Mouse (Mus musculus) embryonic facial prominence, embryonic 10.5 days (tissue): ENCODE measurements around the gene Sox30. TPM values are rescaled to one million over a fixed set of nuclear protein-coding genes. Genes with fewer than 3 reads are reported as not detected.
A peak's percentile ranks its signal among the peaks of the same experiment; 100 is the strongest.

Source experiments
- DNase-seq: peaks from one replicate; pipeline ENCODE4 v3.0.0-alpha.2; 2017; ENCODE audit warnings: low spot score
- H3K27ac ChIP-seq: fragments of 300-500 bp; sonication (generic); replicated peaks from 2 replicates; pipeline ENCODE4 v1.5.1; 2016; ENCODE audit warnings: mild to moderate bottlenecking
- H3K27me3 ChIP-seq: fragments of 300-500 bp; sonication (generic); replicated peaks from 2 replicates; pipeline ENCODE4 v1.6.1; 2016; ENCODE audit warnings: low read depth, mild to moderate bottlenecking; ENCODE audit not compliant: poor library complexity, severe bottlenecking
- H3K36me3 ChIP-seq: fragments of 300-500 bp; sonication (generic); replicated peaks from 2 replicates; pipeline ENCODE4 v1.6.1; 2016; ENCODE audit warnings: mild to moderate bottlenecking, moderate library complexity
- H3K4me1 ChIP-seq: fragments of 300-500 bp; sonication (generic); 2 replicates; pipeline ENCODE4 v1.6.1; 2016
- H3K4me3 ChIP-seq: fragments of 300-500 bp; sonication (generic); 2 replicates; pipeline ENCODE4 v1.5.1; 2016; ENCODE audit warnings: mild to moderate bottlenecking, moderate library complexity
- H3K9me3 ChIP-seq: fragments of 300-500 bp; sonication (generic); 2 replicates; pipeline ENCODE4 v1.6.1; 2016; ENCODE audit warnings: mild to moderate bottlenecking
- WGBS: fragments of 180-500 bp; shearing (Covaris S2); methylation state at CpG from one replicate; pipeline ENCODE4 v1.1.7; 2016; 5-methylcytosine and 5-hydroxymethylcytosine counted together
- polyA plus RNA-seq: library from polyadenylated mRNA; unstranded; fragments of >200 nt; fragmentation: Nextera tagmentation; extraction: Ambion mirVana; gene quantifications from 2 replicates; pipeline ENCODE4 v1.2.1, GENCODE M21; 2016

The Sox30 gene
- polyA plus RNA-seq: 0.12 and 0.13 TPM in 2 replicates

DNA sequence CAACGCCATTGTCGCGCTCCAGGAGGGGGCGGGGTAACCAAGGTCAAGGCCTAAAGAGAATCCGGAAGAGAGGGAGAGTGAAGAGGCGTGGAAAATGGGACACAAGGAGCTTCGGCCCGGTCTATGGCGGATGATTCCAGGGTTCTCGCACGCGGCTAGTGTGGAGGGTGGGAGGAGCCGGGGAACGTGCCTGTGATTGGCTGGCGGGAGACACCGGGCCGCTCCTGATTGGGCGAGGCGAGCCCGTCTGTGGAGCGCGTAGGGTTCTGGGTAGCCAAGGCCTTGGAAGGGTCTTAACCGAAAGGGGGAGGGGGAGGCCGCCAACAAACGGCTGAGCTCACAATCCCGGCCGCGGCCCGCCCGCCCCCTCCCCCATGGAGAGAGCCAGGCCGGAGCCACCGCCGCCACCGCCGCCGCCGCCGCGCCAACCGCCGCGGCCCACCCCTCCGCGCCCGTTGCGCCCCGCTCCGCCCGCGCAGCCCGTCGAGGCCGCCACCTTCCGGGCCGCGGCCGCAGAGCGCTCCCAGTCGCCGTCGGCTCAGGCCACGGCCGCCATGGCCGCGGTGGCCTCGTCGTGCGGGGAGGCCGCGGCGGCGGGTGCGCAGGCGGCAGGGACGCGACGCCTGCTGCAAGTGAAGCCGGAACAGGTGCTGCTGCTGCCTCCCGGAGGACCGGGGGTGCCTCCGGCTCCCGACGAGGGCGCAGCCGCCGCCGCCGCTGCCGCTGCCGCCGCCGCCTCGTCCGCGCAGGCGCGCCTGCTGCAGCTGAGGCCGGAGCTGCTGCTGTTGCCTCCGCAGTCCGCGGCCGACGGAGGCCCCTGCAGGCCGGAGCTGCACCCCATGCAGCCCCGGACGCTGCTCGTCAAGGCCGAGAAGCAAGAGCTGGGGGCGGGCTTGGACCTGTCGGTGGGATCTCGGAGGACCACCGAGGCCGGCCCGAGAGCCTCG lies at the start of gene Sox30:
Gene Sox30 (plus strand): TSS at position 365 of the 947 bp plus-strand sequence.
- Histone ChIP-seq H3K27me3 (peaks cover 32% of the 10 kb centered on the region), H3K9me3 (peaks cover 6% of the 10 kb centered on the region), H3K4me3 (peak within 1 kb of the TSS; percentile 68), H3K4me1 (peaks cover 13% of the 10 kb centered on the region), H3K36me3 (no peaks in the 10 kb centered on the region), H3K27ac (peak within 1 kb of the TSS; percentile 87)
- peak; percentile 84 for DNase-seq
- WGBS: 7% methylated on average over 115 of the region's 115 CpGs

DNA sequence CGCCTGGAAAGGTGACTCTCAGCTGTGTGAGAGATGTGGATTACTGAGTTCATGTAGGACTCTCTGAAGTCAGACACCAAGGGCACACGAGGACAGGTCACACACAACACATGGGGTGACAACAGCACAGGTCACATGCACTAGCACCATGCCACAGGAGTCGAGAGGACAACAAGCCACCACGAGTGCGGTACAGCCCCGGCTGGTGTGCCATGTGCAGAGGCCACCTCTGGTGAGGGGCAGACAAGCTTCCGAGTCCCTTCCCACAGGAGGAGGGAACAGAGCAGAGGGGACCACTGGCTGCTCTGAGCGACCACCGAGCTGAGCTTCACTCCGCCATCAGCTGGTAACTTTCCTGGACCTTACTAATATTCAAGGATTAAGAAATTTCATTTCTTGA lies 47.3 kb upstream of the Sox30 start:
- WGBS: 94% methylated on average over 10 of the region's 10 CpGs
- Histone ChIP-seq H3K27ac (no peak overlapping the region), H3K27me3 (no peaks in the 10 kb centered on the region), H3K36me3 (peaks cover 89% of the 10 kb centered on the region), H3K4me3 (no peak overlapping the region), H3K4me1 (no peaks in the 10 kb centered on the region), H3K9me3 (no peaks in the 10 kb centered on the region)
- DNase-seq: no peak

DNA sequence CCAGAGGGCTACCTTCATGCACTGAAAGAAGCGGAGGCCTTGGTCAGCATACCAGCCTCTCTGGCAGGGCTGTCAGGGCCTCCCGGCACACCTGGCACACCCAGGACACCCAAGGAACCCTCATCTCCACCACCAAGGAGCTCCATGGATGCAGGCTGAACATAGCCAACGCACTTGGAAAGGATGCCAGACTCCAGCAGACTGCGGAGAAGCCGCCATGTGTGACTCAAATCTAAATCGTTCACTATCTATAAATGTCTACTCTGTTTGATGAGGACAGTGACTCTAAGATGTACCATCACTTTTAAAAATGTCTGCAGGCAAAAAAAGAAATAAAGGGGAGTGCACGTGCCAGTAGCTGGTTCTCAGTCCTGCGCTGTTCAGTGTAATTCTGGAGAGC lies 42.6 kb upstream of the Sox30 start:
- no peaks in the 10 kb centered on the region for H3K4me1 ChIP-seq
- no peak for DNase-seq
- H3K27me3 ChIP-seq: no peaks in the 10 kb centered on the region
- no peak overlapping the region for H3K4me3 ChIP-seq
- no peak overlapping the region for H3K27ac ChIP-seq
- no peaks in the 10 kb centered on the region for H3K9me3 ChIP-seq
- peaks cover 64% of the 10 kb centered on the region for H3K36me3 ChIP-seq
- 97% methylated on average over 8 of the region's 8 CpGs for WGBS

- WGBS: 93% methylated on average over 8 of the region's 8 CpGs
- no peak for DNase-seq
- no peak overlapping the region for H3K4me3 ChIP-seq
- H3K27me3 ChIP-seq: no peaks in the 10 kb centered on the region
- peaks cover 12% of the 10 kb centered on the region for H3K4me1 ChIP-seq
- H3K36me3 ChIP-seq: peaks cover 49% of the 10 kb centered on the region
- no peaks in the 10 kb centered on the region for H3K9me3 ChIP-seq
- H3K27ac ChIP-seq: no peak overlapping the region
Observed at GRCm38 (mm10) chr11:45938917-45939316, 41.2 kb upstream of the Sox30 start.

DNA sequence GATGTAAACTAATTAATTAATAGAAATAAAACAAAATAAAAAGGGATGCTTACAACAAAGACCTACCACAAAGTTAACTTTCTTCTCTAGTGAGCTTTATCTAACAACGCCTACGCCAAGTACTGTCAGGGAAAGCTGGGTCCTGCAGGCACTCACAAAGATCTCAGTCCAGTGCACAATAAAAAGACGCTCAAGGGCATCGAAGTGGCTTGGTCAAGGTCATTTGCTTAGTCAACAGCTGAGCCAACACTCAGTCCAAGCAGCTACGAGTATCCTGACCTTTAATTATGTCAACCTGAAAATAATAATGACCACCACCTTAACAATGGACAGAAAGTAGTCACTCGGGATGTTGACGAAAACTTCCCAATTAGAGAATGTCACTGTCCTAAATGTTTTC lies 37.8 kb upstream of the Sox30 start:
- Histone ChIP-seq H3K4me1 (peaks cover 14% of the 10 kb centered on the region), H3K9me3 (no peaks in the 10 kb centered on the region), H3K27ac (no peak overlapping the region), H3K27me3 (no peaks in the 10 kb centered on the region), H3K4me3 (no peak overlapping the region), H3K36me3 (peaks cover 16% of the 10 kb centered on the region)
- no peak for DNase-seq
- 88% methylated on average over 7 of the region's 7 CpGs for WGBS

- H3K9me3 ChIP-seq: no peaks in the 10 kb centered on the region
- H3K4me1 ChIP-seq: peaks cover 14% of the 10 kb centered on the region
- H3K36me3 ChIP-seq: peaks cover 18% of the 10 kb centered on the region
- WGBS: 74% methylated on average over 7 of the region's 7 CpGs
- peak overlapping the region; percentile 96 for H3K4me3 ChIP-seq
- no peaks in the 10 kb centered on the region for H3K27me3 ChIP-seq
- H3K27ac ChIP-seq: no peak overlapping the region
- no peak for DNase-seq
Observed at GRCm38 (mm10) chr11:45943108-45943705, 36.9 kb upstream of the Sox30 start.

GRCm38 (mm10) chr11:45943891-45944642 lies 36.0 kb upstream of the Sox30 start:
- Histone ChIP-seq H3K9me3 (no peaks in the 10 kb centered on the region), H3K4me1 (peaks cover 14% of the 10 kb centered on the region), H3K27me3 (no peaks in the 10 kb centered on the region), H3K36me3 (peaks cover 25% of the 10 kb centered on the region), H3K4me3 (peak overlapping the region; percentile 96), H3K27ac (peak overlapping the region; percentile 94)
- DNase-seq: peak; percentile 51
- under 1% methylated on average over 49 of the region's 49 CpGs for WGBS

DNA sequence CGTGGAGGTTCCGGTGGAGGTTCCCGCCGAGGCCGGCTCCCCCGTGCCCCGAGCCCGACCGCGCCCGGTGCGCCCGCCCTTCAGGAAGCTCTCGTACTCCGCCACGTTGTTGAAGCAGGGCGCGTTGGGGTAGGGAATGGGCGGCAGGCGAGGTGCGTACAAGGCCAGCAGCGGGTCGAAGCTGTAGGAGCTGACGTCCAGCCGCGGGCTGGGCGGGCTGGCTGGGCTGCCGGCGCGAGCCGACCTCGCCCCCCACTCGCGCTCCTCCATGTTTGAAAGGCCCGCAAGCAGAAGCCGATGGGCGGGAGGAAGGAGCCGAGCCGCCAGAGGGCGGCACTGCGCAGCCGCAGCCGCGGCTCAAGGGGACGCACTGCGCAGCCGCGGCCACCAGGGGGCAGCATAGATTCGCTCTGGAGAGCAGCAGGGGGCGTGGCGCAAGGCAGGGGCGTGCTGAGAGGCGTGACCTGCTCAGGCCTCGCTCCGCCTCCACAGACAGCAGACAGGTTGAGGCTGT lies 35.4 kb upstream of the Sox30 start, which contains the start of gene Lsm11:
Gene Lsm11 (minus strand): TSS at position 293 of the 514 bp plus-strand sequence.
- Histone ChIP-seq H3K36me3 (peaks cover 31% of the 10 kb centered on the region), H3K4me3 (peak within 1 kb of the TSS; percentile 96), H3K27me3 (no peaks in the 10 kb centered on the region), H3K4me1 (peaks cover 14% of the 10 kb centered on the region), H3K27ac (peak within 1 kb of the TSS; percentile 94), H3K9me3 (no peaks in the 10 kb centered on the region)
- WGBS: under 1% methylated on average over 55 of the region's 55 CpGs
- DNase-seq: peak; percentile 98

- no peaks in the 10 kb centered on the region for H3K27me3 ChIP-seq
- H3K9me3 ChIP-seq: no peaks in the 10 kb centered on the region
- no peak overlapping the region for H3K4me3 ChIP-seq
- no peak for DNase-seq
- peaks cover 14% of the 10 kb centered on the region for H3K4me1 ChIP-seq
- no peak overlapping the region for H3K27ac ChIP-seq
- H3K36me3 ChIP-seq: peaks cover 43% of the 10 kb centered on the region
- 87% methylated on average over 4 of the region's 4 CpGs for WGBS
Observed at GRCm38 (mm10) chr11:45946796-45947195, 33.3 kb upstream of the Sox30 start.

DNA sequence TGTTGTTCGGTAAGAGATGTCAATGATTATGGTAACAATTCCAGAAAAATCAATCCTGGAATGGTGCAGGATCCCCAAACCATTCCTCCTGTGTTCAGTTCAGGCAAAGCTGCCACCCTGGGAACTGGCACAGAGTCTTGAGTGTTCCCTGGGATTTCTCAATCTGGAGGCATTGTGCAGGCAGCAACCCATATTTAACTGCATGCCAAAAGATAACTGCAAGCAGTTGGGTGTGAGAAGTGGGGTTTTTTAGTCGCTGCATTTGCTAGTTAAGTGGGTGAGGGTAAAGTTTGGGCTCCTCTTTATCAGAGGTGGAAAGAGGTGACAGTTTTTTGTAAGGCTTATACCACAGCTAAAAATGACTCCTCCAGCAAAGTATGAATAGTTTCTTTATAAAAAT lies 32.6 kb upstream of the Sox30 start:
- Histone ChIP-seq H3K4me1 (peaks cover 14% of the 10 kb centered on the region), H3K27ac (no peak overlapping the region), H3K4me3 (no peak overlapping the region), H3K27me3 (no peaks in the 10 kb centered on the region), H3K36me3 (peaks cover 44% of the 10 kb centered on the region), H3K9me3 (no peaks in the 10 kb centered on the region)
- DNase-seq: no peak
- 86% methylated on average over 2 of the region's 2 CpGs for WGBS

- Histone ChIP-seq H3K4me1 (peaks cover 9% of the 10 kb centered on the region; the same call in 1 of the 2 replicates), H3K27ac (peak within 1 kb of the TSS; percentile 85), H3K27me3 (no peaks in the 10 kb centered on the region), H3K4me3 (peak within 1 kb of the TSS; percentile 78), H3K9me3 (no peaks in the 10 kb centered on the region), H3K36me3 (peaks cover 26% of the 10 kb centered on the region)
- DNase-seq: peak; percentile 92
- WGBS: under 1% methylated on average over 32 of the region's 32 CpGs
Observed at GRCm38 (mm10) chr11:45955127-45955627, 24.9 kb upstream of the Sox30 start, which contains the start of gene Thg1l. Thg1l (minus strand) TSS chr11:45955494.

DNA sequence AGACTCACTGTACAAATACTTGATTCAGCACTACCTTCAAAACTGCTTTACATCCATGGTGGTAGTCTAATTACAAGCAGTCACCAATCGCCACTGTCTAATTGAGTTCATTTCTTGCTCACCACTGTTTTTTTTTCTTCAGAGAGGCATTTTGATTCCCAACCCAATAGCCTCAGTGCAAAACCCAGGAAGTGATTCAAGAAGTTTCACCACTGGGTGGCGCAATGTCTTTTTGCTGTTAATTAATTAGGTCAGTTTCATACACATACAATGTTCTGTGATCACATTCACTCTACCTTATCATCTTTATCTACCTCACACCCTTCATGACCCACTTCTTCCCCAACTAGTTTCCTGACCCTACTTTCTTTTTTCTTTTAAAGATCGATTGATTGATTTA lies 20.5 kb upstream of the Sox30 start:
- Histone ChIP-seq H3K27ac (no peak overlapping the region), H3K4me3 (no peak overlapping the region), H3K9me3 (no peaks in the 10 kb centered on the region), H3K27me3 (no peaks in the 10 kb centered on the region), H3K36me3 (no peaks in the 10 kb centered on the region), H3K4me1 (peaks cover 2% of the 10 kb centered on the region; the same call in 1 of the 2 replicates)
- WGBS: 78% methylated on average over 3 of the region's 3 CpGs
- no peak for DNase-seq
